Mouse (Mus musculus) midbrain, embryonic 12.5 days (tissue): Measurements from ENCODE around the gene Sirt5. TPM values are rescaled to one million over a fixed set of nuclear protein-coding genes. Genes with fewer than 3 reads are reported as not detected.

Experiments
- ATAC-seq: fragments of 200-750 bp; cut with Nextera tagmentation; 2 replicates; pipeline ENCODE4 v1.8.0; 2017; ENCODE audit warnings: low read depth, moderate TSS enrichment, moderate library complexity; ENCODE audit not compliant: low FRiP score
- H3K27ac ChIP-seq: fragments of 300-500 bp; sonication (generic); replicated peaks from 2 replicates; pipeline ENCODE4 v1.5.1; 2016; ENCODE audit warnings: mild to moderate bottlenecking
- H3K27me3 ChIP-seq: fragments of 300-500 bp; sonication (generic); 2 replicates; pipeline ENCODE4 v1.6.1; 2016; ENCODE audit warnings: mild to moderate bottlenecking
- H3K36me3 ChIP-seq: fragments of 300-500 bp; sonication (generic); 2 replicates; pipeline ENCODE4 v1.6.1; 2016
- H3K4me1 ChIP-seq: fragments of 300-500 bp; sonication (generic); 2 replicates; pipeline ENCODE4 v1.6.1; 2016
- H3K4me2 ChIP-seq: fragments of 300-500 bp; sonication (generic); replicated peaks from 2 replicates; pipeline ENCODE4 v1.6.1; 2016; ENCODE audit warnings: mild to moderate bottlenecking, moderate library complexity
- H3K4me3 ChIP-seq: fragments of 300-500 bp; sonication (generic); 2 replicates; pipeline ENCODE4 v1.5.1; 2016; ENCODE audit warnings: mild to moderate bottlenecking
- H3K9ac ChIP-seq: fragments of 300-500 bp; sonication (generic); replicated peaks from 2 replicates; pipeline ENCODE4 v1.6.1; 2016; ENCODE audit warnings: mild to moderate bottlenecking, moderate library complexity
- H3K9me3 ChIP-seq: fragments of 300-500 bp; sonication (generic); 2 replicates; pipeline ENCODE4 v1.6.1; 2016; ENCODE audit warnings: mild to moderate bottlenecking
- WGBS: fragments of 180-500 bp; shearing (Covaris S2); methylation state at CpG from one replicate; pipeline ENCODE4 v1.1.7; 2016; 5-methylcytosine and 5-hydroxymethylcytosine counted together
- polyA plus RNA-seq: library from polyadenylated mRNA; unstranded; fragments of >200 nt; fragmentation: Nextera tagmentation; extraction: Ambion mirVana; gene quantifications from 2 replicates; pipeline ENCODE4 v1.2.1, GENCODE M21; 2016

Sirt5 gene
- polyA plus RNA-seq, 1 experiment from 2014 or later: 34.1 TPM

DNA sequence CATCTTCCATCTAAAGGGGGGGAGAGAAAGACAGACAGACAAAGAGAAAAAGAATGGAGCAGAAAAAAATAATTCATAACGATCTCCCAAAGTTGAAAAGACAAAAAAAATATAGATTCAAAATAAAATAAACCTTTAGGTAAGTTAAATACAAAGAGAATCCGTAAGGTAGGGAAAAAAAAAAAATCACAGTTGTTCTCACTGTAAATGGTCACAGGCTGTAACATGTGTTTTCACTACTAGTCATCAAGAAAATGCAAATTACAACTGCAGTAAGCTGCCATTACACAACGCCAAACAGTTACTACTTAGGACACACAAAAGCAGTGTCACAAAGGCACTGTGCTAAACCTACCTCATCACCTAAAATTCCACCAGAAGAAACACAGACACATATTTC, 79.4 kb downstream of the Sirt5 start:
- ATAC-seq: no peak
- Histone ChIP-seq H3K4me3 (no peak overlapping the region), H3K36me3 (no peaks in the 10 kb centered on the region), H3K4me2 (no peak overlapping the region), H3K27me3 (no peaks in the 10 kb centered on the region), H3K9ac (no peak overlapping the region), H3K4me1 (0 out of 2 replicates have a peak, but pooled peaks cover 6% of the 10 kb centered on the region), H3K27ac (no peak overlapping the region), H3K9me3 (no peaks in the 10 kb centered on the region)
- WGBS: 88% methylated on average over 3 of the region's 3 CpGs

Other genes starting within 250 kb of the Sirt5 start
- gene Tbc1d7, start 194.0 kb upstream of the Sirt5 start, polyA plus RNA-seq: 76.7 and 80.2 TPM in 2 replicates
- gene Gfod1, start 61.3 kb upstream of the Sirt5 start, polyA plus RNA-seq: 1.0 and 1.6 TPM in 2 replicates
- gene Nol7, start 32.9 kb downstream of the Sirt5 start, polyA plus RNA-seq: 202 and 208 TPM in 2 replicates
- gene Ranbp9, start 115.8 kb downstream of the Sirt5 start, polyA plus RNA-seq: 11.7 and 13.4 TPM in 2 replicates
- gene Mcur1, start 194.7 kb downstream of the Sirt5 start, polyA plus RNA-seq: 10.5 and 12.9 TPM in 2 replicates